Mouse (Mus musculus) layer of hippocampus, adult 11-12 months (tissue): Measurements from ENCODE around the gene Prdm16.
A peak's percentile ranks its signal among the peaks of the same experiment; 100 is the strongest.

Experiments
- DNase-seq: peaks from one replicate; pipeline ENCODE4 v3.0.0; 2022; ENCODE audit warnings: low spot score

Prdm16 gene

DNA sequence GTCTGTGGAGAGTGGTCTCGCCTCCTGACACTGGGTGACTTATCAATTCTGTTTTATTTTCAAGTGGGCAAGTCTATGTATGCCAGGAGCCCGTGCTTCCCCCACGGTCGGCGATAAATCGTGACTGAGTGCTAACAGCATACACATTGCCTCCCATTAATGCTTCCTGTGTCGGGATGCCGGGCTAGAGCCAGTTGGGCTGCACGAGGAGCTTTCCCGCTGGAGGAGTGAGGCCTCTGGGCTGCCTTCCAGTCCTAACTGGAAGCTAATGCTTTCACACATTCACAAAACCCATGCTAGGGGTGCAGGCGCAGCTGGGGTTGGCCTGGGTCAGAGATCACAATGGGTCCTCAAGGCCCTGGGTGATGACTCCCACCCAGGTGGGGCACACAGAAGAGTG is 212.0 kb downstream of the Prdm16 start:
- no peak for DNase-seq

DNA sequence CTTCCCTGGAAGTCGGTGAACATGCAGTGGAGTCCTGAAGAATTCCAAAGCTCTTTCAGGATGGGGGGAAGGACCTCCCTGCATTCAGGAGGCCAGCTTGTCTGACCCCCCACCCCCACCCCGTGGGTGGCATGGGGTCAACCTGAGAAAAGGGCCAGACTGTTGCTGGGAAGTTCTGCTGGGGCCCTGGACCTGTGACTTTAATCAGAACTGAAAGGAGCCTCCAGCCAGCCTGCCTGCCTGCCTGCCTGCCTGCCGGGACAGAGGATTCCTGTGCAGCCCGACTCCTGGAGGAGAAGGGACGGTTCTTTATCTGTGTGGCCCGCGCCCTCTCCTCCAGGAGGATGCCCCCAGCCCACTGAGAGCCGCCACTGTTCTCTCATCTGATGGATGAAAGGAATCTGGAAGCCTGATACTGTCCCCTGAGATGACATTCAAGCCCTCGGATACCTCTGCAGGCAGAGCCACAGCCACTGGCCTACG is 214.2 kb downstream of the Prdm16 start:
- DNase-seq, result no peak

DNA sequence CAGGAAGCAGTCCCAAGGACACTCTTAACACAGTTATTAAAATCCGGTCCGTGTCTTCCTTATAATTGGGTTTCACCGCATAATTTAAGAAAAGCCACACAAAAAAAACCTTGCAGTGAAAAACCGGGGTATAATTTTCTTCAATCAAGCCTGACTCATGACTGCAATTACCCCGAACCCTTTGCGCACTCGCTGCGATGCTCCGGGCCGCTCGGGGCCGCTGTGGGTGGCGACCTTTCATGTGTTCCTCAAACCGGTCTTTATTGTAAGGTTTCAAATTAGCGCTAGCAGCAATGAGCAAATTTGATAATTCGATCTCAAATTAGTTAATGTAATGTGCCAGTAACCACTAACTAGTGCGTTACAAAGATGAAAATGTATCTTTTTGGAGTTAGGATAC is 215.9 kb downstream of the Prdm16 start:
- no peak for DNase-seq

DNA sequence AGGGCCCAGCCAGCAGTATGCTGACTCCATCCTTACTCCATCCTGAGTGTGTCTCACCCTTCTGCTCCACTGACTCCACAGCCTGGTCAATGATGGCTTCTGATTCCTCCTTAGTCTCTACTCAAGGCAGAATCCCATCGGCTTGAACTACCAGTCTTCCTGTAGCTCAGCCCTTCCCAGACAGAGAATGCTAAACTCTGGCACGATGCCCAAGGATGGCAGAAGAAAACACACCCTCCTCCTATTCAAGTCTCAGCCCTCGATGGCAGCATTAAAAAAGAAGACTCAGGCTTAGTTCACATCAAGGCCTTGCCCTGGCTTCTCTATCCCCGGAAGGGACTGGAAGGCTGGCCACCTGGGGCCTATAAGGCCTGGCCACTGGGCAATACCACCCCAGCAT is 216.9 kb downstream of the Prdm16 start:
- no peak for DNase-seq

DNA sequence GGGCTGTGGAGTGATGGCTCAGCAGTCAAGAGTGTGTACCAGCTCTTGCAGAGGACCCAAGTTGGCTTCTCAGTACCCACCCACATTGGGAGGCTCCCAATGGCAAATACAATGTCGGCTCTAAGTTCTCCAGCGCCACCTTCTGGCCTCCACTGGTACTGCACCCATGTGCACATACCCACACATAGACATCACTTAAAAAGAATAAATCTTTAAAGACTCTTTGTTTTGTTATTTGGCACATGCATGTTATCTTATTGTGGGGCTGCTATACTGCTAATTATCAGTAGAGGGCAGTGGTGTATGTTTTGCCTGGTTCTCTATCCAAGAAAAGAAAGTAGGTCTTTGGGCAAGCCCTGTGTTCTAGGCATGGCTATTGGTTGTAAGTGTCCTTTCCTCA is 217.7 kb downstream of the Prdm16 start:
- no peak for DNase-seq

DNA sequence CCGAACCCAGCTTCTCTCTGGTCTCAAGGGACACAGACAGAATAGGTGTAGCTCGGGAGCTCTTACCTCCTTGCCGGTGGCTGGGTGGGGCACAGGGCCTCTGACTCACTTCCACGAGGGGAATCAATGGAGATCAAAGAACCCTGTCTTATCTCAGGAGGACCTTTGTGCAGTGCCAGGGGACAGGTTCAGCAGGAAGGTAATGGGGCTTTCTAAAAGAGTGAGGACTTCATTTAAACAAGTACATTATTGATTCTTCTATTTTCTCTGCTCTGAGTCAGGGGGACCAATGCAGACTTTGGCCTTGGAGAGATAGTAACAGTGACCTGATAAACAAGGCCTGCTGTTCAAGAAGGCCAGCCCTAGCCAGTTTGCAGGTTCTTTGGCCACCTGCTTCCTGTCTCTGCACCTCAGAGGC is 218.3 kb downstream of the Prdm16 start:
- no peak for DNase-seq

DNA sequence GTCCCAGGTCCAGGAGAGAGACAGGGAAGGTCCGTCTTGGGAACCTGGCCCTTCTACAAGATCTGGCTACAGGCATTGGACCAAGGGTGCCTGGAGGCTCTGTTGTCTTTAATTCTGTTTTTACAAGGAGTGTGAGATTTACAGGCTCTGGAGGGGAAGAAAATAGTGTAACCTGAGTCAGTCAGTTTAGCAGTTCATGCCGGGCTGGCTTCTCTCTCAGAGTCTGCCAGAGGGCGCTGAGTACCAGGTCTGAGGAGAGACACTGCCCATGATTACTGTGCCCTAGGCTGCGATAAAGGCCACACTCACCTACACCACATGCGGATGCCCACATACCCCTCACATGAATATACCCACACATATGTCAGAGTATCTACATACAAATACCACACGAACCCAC is 219.9 kb downstream of the Prdm16 start:
- DNase-seq, result no peak

DNA sequence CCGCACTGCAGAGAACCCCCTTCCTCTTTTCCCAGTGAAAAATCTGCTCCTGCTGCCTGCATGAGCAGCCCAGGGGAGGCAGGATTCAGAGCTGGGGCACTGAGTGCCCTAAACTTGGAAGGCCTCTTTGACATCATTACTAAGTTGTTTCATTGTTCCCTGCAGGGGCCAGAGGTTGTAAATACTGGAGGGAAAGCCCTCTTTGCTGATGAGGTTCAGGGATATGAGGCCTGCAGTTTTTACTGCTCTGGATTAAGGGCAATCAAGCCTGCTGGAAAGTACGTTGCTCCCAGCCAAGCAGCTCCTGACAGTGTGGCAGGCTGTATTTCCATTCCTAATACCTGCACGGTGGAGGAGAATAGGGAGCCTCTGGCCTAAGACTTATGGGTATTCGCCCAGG is 221.8 kb downstream of the Prdm16 start:
- no peak for DNase-seq

DNA sequence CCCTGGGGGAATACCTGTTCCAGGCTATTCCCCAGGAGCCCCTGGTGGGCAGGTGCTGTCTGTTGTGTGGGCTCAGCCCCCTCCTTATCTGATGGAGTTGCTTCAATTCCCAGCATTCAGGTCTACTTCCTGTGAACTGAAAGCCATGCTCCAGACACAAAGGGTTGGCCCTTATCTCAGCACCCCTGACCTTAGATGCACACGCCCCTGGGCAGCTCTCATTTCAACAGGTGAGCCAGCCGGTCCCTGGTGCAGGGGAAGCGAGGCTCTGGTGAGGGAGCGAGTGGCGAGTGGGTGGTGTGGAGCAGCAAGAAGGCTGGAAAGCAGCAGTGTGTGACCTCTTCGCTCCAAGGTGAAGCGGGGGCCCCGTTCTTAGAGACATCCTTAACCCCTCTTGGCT is 226.1 kb downstream of the Prdm16 start:
- no peak for DNase-seq

DNA sequence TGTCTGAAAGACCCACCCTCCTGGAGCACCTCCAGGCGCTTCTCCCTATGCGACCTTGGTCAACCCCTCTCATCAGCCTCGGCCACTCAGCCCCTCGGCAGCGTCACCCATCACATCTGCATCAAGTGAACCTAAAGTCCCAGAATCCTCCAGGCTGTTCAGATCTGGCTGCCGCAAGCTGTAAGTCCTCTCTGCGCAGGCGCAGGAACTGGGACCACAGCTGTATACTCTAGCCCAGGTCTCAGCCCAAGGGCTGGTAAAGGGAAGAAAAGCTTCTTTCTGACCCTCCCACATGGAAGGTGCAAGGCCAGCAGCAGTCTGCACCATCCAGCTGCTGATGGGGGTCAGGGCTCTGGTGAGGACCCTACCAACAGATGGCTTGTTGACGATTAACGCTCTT is 226.8 kb downstream of the Prdm16 start:
- no peak for DNase-seq

DNA sequence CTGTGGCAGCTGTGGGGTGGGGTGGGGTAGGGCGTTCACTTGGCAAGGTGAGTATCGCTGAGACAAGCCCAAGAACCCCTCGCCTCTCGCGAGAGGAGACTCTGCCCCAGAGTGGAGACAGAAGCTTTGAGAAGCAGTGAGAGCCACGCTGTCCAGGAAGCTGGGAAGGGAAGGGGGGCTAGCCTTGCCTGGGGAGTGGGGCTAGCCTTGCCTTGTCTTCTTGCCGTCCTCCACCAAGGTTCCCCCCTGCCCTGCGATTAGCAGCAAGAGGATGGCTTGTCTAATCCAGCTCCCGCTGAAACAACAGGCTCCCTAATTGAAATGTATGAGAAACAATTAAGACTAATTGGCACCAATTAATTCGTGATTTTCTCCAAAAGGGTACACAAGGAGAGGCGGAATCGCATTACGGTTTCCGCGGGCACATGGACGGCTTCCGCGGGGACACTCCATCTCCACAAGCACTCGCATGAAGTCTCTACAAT is 227.4 kb downstream of the Prdm16 start:
- no peak for DNase-seq

DNA sequence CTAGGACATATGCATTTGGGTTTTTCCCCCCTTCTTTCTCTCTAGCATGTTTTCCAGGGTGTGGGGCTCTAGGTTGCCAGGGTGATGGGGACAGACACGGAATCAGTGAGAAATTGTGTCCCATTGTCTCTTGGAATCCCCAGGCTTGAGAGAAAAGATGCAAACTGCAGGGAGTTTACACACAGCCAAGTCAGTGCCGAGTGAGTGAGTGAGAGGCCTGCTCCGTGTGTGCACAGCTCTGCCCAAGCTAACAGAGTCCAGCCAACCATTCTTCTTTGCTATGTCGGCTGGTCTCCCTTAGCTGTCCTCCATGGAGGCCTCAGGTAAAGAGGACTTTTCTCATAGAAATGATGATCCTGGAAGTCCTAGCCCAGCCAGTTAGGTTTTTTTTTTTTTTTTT is 233.7 kb downstream of the Prdm16 start:
- no peak for DNase-seq

DNA sequence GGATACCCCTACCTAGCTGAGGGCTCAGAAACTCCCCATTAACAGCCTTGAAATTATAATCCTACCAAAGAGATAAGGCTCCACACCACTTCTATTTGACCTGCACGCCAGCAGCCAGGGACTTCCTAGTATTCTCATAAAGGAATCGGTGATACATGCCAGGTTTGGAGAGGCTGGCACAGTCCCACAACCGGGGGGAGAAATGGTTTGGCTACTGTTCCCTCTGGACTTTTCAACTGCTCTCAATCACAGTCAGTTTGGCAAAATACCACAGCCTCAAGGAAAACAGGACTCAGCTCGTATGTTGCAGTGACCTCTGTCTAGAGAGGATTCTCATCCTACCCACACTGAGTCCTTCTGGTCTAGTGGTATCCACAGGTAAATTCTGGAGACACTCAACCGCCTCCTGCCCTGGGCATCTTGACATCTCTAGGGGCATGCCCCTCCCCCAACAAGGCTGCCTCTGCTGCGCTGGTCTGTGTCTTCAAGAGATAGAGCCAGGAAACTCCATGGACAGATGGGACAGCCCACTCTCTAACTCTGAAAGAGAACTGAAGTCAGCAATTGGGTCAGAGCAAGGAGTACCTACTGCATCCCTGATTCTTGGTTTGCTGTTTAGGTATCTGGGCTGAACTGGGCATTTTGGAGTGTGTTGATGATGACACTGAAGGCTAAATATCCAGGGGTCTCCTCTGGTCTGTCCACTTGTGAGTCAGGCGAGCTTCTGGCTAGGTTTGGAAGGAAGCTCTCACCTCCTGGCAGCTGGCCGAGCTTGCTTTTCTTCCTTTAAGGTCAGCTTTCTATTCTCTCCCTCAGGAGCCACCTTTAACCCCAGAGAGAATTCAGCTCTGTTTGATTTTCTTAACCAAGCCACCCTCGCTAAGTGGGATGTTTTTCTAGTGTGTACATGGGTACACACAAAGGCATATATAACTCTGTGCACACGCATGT is 234.4 kb downstream of the Prdm16 start:
- no peak for DNase-seq

DNA sequence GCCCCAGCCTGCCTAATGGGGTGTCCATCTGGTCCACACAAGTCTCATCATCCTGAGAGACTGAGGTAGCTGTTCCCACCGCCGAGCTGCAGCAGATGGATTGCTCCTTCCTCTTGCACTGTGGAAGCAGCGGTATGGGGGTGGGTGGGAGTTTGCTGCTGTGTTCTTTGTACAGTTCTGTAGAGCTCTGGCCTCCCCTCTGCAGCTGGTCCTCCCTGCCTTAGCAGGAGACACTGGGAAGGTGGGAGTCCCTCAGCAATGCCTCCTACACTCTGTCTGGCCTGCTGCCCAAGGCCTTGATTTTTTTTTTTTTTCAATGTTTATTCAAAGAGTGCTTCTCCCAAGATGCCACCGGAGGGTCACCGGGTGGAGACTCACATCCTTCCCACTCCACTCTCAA is 235.3 kb downstream of the Prdm16 start:
- DNase-seq, result no peak

DNA sequence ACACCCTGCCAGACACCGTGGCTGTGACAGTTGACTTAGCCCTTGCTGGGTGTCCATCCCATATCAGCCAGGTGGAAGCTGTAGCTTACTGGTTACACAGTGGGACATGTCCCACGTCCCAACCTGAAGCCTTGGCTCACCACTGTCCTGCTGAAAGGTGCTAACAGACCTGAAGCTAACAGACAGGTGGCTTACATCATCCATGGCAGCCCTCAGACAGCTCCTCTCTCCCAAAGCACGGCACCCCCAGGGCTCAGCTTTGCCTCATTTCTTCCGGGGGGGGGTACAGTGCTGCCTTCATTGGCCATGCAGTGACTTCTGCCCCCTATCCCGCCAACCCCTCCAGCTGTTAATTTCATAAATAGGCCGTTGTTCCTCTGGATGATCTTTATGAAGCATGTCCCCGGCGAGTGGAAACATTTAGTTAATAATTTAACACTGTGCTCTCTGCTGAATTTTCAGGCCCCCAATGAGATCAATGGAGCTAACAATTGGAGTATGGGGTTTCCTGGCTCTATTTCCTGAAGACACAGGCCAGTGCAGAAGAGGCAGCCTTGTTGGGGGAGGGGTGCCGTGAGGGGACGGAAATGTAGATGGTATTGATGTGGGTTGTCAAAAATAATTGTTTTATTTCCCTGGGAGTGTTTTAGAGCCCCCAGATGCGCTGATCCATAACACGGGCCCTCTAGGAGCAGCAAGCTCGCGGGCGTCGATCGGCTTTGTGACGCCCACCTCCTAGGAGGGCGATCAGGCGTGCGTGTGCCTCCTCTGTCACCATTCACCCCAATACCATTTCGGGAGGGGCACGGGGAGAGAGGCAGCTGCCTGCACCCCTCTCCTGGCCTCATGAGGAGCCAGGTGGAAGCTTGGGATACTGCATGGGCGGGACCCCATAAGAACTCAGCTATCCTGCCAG is 236.2 kb downstream of the Prdm16 start:
- no peak for DNase-seq

DNA sequence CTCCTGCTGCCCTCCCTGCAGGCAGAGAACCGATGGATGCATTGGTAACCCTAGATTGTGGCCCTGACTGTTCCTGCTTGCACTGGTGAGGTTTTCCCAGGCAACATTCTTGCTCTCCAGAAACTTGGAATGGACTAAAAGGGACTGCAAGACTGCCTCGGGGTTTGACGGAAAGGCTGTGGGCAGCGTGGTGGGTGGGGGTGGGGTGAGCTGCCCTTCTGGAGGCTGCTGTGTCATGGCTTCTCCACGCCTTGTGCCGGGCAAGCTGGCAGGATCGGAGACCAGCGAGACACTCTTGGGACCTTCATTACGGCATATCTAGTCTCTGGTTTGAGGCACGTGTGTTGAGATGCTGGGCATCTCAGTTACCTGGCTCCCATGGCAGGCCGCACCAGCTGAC is 237.0 kb downstream of the Prdm16 start:
- DNase-seq, result no peak

DNA sequence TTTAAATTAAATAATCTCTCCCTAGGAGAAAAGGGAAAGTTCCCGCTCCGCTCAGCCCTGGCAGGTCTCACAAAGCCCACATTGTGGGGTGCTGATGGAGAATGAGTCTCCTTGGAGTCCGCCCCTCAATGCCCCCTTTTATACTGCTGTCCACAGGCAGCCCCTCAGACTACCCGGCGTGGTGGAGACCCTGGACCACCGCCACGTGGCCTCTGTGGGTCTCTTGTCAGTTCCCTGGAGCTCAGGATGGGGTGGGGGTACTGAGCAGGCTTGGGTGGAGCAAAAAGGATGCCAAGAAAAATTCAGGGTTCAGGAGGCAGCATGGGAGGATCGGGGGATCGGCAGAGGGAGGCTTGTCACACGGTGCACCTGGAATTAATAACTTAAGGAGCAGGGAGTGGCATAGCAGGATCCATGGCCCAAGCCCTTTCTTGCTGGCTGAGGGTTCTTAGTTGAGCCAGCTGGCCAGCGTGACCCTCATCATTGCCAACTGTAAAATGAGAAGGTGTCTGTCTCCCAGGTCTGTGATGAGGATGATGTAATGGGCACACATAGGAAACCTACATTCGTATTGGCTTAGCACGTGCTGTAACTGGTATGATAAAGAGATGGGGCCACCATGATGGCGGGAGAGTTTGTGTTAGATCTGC is 239.9 kb downstream of the Prdm16 start:
- no peak for DNase-seq

DNA sequence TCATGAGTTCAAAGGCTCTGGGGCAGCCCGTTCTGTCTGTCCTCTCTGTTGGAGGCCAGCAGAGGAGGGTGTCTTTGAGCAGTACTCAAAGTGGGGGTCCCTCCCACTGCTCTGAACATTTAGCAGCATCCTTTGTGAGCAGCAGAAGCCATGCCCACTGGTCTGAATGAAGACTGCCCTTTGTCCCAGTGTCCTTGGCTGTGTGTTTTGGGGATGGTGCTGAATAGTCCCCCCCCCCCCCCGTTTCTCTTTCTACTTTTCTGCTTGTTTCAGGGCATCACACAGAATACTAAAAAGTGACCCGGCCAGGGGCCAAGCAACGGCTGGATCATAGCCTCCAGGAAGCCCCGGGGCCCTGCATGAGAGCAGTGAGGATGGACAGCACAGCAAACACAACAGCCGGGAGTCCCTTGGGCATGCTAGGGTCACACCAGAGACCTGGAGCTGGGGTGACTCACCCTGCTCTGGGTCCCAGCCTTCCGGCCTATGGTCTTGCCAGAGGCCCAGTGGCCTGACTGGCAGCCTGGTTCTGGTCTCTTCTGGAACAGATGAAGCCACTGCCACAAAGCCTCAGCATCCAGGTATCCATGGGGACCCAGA is 242.4 kb downstream of the Prdm16 start:
- DNase-seq, result peak; percentile 24

DNA sequence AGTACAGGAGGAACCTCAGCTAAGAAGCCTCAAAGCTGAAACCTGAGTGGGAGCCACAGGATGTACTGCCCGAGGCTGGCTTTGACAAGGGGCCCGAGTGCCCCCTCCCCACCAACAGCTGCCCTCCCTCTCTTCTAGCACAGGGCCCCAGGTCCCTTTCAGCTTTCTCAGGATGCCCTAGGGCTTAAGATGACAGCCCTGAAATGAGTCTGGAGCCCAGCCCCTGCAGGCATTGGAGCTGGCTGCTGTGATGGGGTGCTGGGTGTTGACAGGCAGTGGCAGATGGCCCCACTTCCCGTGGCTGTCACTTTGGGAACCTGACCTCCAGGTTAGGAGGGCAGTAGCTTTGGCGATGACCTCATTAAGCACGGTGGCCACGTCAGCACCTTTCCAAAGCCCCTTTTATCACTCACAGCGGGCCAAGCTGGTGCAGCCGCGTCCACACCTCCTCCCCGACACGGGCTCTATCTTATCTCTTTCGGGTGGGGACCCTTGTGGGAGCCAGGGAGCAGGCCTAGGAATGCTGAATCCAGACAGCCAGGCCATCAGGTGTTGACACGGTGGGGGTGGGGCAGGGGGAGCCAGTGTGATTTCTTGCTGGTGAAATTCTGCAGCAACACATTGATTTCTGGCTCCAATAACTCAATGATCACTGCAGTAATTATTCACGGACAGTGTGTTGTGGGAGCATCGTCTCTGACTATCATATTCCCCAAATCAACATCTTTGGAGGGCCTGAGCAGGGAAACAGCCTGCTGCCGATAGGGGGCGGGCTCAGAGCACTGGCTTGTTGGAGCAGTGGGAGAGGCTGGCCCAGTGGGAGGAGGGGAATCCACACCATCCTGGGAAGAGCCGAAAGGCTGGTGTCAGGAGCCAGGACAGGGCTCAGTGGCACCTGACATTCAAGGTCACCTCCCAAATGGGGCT is 243.2 kb downstream of the Prdm16 start:
- peak; percentile 38 for DNase-seq

DNA sequence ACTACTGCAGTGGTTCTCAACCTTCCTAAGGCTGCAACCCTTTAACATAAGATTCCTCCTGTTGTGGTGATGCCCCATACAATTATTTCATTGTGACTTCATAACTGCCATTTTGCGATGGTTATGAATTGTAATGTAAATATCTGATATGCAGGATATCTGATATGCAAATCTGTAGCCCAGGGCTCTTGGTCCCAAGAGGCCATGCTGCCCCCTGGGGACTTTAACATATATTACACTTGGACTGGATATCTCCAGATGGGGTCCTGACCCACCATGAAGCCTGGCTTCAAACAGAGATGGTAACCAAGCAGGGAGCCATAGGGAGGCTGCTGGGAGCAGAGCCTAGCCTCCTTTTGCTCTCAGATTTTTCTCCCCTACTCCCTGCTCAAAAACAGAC is 244.0 kb downstream of the Prdm16 start:
- no peak for DNase-seq
